Mouse (Mus musculus) spleen, postnatal 10 days (tissue): ENCODE measurements around the gene L2hgdh.
"Not testable (repeated sequence)": the region's sequence is repeated elsewhere in the genome, so short reads cannot be mapped to it uniquely, and the experiment has no call there.

Source experiments
- DNase-seq, 2 experiments: peaks; one replicate each; pipeline ENCODE4 v3.0.0; 2021 to 2022; ENCODE audit warnings: low spot score in 2 of 2

The L2hgdh gene

DNA sequence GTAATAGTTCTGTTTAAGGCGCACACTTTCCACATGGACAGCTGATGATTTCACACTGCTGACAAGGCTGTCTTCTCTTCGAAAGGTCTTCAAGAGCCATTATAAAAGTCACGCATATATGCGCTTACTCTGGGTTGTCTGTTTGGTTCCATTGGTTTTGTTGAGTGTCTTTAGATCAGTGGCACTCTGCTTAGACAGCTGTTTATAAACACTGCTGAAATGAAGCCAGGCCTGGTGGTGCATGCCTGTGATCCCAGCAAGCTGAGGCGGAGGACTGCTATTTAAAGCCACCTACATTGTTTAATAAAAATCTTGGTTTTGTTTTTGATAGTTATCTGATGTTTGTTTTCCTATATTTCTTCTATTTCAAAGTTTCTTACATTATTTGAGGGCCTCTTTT, 58.0 kb downstream of the L2hgdh start:
- no peak for DNase-seq

GRCm38 (mm10) chr12:69661658-69662057, 63.0 kb downstream of the L2hgdh start:
- no peak for DNase-seq

DNA sequence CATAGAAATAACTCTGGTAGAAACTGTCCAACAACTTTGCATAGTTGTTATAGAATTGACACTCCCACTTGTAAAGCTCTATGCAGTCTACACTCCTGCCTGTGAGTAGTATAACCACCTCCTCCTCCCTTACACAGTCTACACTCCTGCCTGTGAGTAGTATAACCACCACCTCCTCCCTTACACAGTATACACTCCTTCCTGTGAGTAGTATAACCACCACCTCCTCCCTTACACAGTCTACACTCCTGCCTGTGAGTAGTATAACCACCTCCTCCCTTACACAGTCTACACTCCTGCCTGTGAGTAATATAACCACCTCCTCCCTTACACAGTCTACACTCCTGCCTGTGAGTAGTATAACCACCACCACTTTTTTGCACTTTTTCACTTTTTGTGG, 70.7 kb downstream of the L2hgdh start:
- DNase-seq = not testable (repeated sequence)

GRCm38 (mm10) chr12:69649511-69649910, 75.2 kb downstream of the L2hgdh start:
- DNase-seq = no peak

DNA sequence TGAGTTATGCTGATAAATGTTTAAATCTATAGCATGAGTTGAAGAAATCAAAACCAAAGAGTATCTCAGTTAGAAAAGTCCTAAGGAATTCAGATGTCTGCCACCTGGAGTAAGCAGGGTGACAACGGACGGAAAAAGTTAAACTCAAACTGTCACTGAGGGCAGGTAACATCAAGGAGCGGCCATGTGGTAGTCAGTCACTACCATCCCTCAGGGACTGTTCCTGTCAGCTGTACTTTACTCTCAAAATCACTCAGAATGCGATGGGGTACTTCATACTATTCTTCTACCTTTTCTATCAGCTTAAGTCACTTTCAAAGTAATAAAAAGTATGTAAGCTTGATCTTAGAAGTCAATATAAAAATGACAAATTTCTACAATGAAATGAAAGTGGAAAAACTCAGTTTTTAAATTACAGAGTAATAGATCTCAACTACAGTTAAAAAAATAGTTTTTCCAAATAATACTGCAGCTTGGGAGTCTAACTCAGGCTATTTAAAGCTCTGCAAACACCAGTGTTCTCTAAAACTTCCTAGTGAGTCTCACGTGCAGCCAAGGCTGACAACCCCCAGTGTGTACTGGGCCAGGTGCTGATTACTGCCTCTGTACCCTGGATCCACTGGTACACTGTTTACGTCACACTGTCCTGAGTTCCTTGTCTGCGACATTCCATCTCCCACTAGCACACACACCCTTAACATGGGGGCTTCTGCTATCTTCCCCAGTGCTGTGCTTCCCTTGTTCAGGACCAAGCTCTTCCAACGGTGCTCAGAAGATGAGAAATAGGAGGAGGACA, 78.7 kb downstream of the L2hgdh start:
- DNase-seq = no peak

DNA sequence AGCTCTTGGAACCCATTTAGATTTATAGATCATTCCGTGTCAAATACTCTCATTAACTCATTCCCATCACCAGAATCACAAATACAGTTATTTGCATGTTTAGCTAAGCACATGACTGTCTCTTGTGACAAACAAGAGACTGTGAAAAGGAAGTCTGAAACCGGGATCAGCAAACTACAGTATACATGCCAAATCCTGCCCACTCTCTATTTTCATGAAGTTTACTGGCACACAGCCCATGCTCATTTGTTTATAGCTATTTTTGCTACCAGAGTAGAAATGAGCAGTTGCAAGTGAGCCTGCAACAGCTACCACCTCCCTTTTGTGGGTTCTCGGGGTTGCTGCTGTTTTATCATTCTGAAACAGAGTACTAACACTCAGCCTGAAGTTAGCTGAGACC, 79.8 kb downstream of the L2hgdh start:
- no peak for DNase-seq

DNA sequence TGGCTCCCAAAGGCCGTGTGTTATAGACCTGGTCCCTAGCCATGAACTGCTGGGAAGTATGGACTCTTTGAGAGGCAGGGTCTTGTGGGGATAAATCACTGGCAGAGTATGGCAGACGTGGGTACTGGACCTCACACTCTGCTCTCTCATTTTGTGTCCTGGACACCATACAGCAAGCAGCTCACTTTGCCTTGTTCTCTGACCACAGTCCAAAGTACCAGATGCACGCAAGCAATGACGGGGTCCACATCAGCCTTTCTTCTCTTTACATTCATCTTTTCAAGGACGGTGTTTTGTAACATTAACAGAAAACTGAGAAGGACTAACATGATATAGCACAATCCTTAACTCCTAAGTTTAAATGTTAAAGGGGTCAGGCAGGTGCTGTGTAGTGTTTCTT, 81.8 kb downstream of the L2hgdh start:
- no peak for DNase-seq
